Mouse (Mus musculus) ovary, postnatal 36 days (tissue): ENCODE measurements around the gene Zfp384.
"Not testable (repeated sequence)": the region's sequence is repeated elsewhere in the genome, so short reads cannot be mapped to it uniquely, and the experiment has no call there.

Experiments
- DNase-seq: peaks from one replicate; pipeline ENCODE4 v3.0.0; 2022; ENCODE audit warnings: low spot score, mixed read lengths

Zfp384 gene

DNA sequence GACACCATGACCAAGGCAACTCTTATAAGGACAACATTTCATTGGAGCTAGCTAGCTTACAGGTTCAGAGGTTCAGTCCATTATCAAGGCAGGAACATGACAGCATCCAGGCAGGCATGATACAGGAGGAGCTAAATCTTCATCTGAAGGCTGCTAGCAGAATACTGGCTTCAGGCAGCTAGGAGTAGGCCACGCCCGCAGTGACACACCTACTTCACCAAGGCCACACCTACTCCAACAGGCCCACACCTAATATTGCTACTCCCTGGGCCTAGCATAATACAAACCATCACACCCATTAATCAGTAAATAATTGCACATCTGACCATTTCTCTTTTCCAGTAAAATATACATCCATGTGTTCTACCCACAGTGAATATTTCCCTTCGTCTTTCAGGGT, 8.7 kb downstream of the Zfp384 start:
- no peak for DNase-seq

- DNase-seq = peak; percentile 56
Observed at GRCm38 (mm10) chr6:125030532-125030931, 21.6 kb downstream of the Zfp384 start.

- no peak for DNase-seq
Observed at GRCm38 (mm10) chr6:125031604-125032003, 22.7 kb downstream of the Zfp384 start.

- DNase-seq = no peak
Observed at GRCm38 (mm10) chr6:125038666-125039065, 29.7 kb downstream of the Zfp384 start.

DNA sequence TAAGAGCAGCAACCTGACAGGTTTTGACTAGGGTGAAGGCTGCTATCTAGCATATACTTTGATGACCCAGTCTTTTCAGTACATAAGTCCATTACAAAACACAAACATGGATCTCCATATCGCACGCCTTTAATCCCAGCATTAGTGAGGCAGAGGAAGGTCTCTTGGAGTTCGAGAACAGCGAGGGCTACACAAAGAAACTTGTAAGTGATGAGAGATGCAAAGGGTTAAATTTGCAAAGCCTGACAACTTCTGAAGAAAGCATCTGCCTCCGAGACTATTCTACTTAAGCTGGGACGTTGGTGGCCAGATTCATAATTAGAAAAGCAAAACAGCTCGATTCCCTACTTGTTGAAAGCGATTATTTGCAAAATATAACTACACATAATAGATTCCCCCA, 30.2 kb downstream of the Zfp384 start:
- DNase-seq = no peak

- DNase-seq = peak; percentile 84
Observed at GRCm38 (mm10) chr6:125039533-125040153, 30.7 kb downstream of the Zfp384 start, which contains the start of gene Ing4. Gene Ing4, plus strand, starts transcription at chr6:125039760.

DNA sequence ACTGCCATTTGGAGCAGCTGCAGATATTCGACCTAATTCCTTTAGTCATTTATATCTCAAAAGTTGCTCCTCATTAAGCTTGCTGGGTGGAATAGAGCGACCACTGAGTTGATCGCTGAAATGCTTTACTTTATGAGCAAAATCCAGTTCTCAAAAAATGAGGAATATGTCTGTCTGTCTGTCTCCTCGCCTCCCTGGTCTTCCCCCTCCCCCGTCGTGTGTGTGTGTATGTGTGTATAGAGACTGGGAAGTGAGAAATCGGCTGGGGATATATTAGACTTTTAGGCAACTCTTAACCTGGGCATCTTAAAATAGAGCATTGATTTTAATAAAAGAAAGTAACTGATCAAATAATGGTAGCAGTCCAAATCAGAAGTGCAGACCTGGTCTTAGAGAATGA, 31.3 kb downstream of the Zfp384 start:
- no peak for DNase-seq

DNA sequence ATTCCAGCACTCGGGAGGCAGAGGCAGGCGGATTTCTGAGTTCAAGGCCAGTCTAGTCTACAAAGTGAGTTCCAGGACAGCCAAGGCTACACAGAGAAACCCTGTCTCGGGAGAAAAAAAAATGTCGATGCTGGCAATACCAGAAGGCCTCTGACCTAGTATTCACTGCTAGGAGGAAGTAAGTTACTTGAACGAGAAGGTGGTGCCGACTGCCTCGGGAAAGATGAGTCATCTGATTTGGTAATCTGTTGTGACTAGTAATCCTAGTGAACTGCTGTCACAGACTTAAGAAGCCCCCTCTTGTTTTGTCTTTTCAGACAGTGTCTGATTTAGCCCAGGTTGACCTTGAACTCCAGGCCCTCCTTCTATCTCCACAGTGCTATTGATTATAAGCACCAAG, 32.1 kb downstream of the Zfp384 start:
- DNase-seq = no peak

- no peak for DNase-seq
Observed at GRCm38 (mm10) chr6:125042081-125042480, 33.1 kb downstream of the Zfp384 start.

GRCm38 (mm10) chr6:125046691-125047090, 37.7 kb downstream of the Zfp384 start:
- peak; percentile 76 for DNase-seq

- DNase-seq = no peak
Observed at GRCm38 (mm10) chr6:125049678-125050077, 40.7 kb downstream of the Zfp384 start, which contains the start of gene Acrbp. Gene Acrbp, plus strand, starts transcription at chr6:125049689.

GRCm38 (mm10) chr6:125051237-125051636, 42.3 kb downstream of the Zfp384 start:
- DNase-seq = no peak

DNA sequence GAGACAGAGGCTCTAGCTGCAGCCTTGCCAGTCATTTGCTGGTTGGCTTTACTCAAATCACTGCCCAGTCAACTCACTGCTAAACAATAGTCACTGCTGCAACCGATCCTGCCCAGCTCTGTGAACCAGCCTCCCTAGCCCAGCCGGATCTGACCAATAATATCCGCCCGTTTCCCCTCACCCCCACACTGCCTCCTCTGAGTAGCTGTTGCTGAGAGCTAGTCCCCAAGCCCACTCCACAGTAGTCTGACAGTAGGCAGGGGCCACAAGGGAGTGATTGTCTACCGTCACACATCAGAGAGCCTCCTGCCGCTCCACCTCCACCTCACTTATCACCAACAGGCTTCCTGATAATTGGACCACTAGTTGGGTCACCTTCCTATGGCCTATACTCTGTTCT, 52.5 kb downstream of the Zfp384 start:
- no peak for DNase-seq

DNA sequence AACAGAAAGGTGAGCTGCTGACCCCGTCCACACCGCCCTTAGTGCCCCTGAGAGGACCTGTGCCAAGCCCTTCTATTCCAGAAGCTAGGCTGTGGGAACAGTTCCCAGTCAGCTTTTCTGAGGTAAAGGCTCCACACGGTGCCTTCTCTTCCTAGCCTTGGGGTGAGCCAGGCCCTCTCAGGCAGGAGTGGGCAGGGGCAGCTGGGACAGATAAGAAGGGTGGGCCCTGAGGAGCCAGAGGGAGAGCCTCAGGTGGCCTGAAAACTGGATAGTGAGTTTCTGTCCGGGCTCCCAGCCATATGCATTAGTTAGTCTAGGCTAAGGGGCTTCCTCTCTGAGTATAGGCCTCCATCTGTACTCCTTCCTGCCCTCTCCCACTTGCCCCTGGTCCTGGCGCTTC, 53.6 kb downstream of the Zfp384 start:
- DNase-seq = no peak

GRCm38 (mm10) chr6:125063906-125064305, 55.0 kb downstream of the Zfp384 start:
- DNase-seq = no peak

DNA sequence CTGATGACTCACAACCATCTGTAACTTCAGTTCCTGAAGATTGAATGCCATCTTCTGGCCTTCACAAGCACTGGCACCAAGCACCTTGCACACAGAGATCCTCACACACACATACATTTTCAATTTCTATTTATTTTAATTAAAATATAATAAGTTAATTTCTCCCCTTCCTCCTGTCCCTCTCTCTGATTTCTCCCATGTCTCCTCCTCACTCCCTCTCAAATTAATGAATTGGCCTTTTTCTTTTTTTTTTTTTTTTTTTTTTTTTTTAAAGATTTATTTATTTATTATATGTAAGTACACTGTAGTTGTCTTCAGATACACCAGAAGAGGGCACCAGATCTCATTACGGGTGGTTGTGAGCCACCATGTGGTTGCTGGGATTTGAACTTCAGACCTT, 56.3 kb downstream of the Zfp384 start:
- DNase-seq = not testable (repeated sequence)

- DNase-seq = no peak
Observed at GRCm38 (mm10) chr6:125067571-125067995, 58.6 kb downstream of the Zfp384 start, which contains the start of gene Lpar5. Gene Lpar5, plus strand, starts transcription at chr6:125067920.

DNA sequence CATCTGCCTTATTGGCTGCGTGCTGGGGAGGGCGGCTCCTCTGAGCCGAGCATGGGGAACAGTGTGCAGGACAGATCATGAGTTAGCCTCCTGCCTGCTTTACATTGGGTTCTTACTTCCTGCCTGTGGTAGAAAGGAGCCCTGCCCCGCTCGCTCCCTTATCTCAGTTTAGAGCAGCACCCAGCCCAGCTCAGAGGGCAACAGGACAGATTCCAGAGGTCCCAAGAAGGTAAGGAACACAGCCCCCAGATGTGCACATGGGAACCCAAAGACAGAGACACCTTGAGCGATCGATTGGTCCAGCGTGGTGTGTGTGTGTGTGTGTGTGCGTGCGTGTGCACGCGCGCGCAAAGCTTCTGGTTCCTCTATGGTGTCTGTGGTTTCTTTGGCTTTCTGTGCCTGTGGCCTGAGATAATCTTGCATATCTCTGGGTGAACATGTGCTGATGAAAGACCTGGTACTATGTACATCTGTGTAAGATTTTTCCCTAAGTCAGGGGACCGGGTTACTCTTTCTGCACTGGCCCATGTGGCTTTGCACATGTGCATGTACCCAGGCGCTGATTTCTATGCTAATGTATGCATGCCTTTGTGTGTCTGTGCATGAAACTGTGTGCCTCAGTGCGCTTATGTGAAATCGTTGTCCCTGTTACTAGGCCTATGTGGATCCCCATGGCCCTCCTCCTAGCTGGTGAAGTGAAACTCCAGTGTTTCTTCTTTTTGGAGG, 62.4 kb downstream of the Zfp384 start:
- no peak for DNase-seq

DNA sequence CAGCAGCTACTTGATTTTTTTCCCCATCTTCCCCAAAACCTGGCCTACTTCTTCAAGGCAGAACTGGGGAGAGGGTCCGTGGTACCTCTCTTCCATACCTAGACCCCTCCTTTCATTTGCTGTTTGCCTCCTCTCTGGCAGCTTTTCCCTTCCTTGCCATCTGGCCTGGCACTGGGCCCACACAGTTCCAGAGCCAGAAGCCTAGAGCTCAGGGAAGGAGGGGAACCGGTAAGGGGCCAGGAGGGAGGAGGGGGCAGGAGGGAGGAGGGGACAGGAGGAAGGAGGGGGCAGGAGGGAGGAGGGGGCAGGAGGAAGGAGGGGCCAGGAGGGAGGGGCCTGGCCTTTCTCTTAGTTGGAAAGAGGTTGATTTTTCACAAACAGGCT, 62.9 kb downstream of the Zfp384 start:
- peak; percentile 60 for DNase-seq

DNA sequence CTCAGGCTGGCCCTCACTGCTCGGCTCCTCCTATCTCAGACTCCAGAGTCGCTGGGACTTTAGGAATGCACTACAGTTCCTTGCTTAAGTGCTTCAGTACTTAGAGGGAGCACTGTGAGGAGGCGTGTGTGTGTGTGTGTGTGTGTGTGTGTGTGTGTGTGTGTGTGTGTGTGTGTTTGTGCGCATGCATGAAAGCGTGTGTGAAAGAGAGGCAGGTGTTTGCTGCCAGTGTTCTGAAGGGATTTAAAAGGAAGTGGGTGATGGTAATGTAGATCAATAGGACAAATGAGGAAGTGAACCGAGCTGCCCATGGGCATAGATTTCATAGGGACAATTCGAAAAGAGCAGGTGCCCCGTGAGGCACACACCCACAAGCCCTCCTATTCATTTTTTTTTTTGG, 64.9 kb downstream of the Zfp384 start:
- DNase-seq = no peak

- DNase-seq = no peak
Observed at GRCm38 (mm10) chr6:125081394-125081793, 72.4 kb downstream of the Zfp384 start.

- DNase-seq = peak; percentile 91
Observed at GRCm38 (mm10) chr6:125081797-125082560, 73.0 kb downstream of the Zfp384 start.
